Mouse (Mus musculus) liver, embryonic 15.5 days (tissue): ENCODE results near the gene Rag1. TPM values are rescaled to one million over a fixed set of nuclear protein-coding genes. Genes with fewer than 3 reads are reported as not detected.
A peak's percentile ranks its signal among the peaks of the same experiment; 100 is the strongest.

ENCODE experiments used
- ATAC-seq: fragments of 200-750 bp; cut with Nextera tagmentation; 2 replicates; pipeline ENCODE4 v1.8.0; 2017; ENCODE audit warnings: moderate number of reproducible peaks, mild to moderate bottlenecking, moderate library complexity; ENCODE audit not compliant: insufficient read depth
- H3K27ac ChIP-seq: fragments of 300-500 bp; sonication (generic); replicated peaks from 2 replicates; pipeline ENCODE4 v1.5.1; 2015; ENCODE audit warnings: mild to moderate bottlenecking, inconsistent platforms
- H3K27me3 ChIP-seq: fragments of 300-500 bp; sonication (generic); 2 replicates; pipeline ENCODE4 v1.6.1; 2015; ENCODE audit warnings: mild to moderate bottlenecking, inconsistent platforms
- H3K36me3 ChIP-seq: fragments of 300-500 bp; sonication (generic); replicated peaks from 2 replicates; pipeline ENCODE4 v1.6.1; 2015; ENCODE audit warnings: moderate library complexity, mild to moderate bottlenecking, inconsistent platforms
- H3K4me1 ChIP-seq: fragments of 300-500 bp; sonication (generic); replicated peaks from 2 replicates; pipeline ENCODE4 v1.6.1; 2015; ENCODE audit warnings: inconsistent platforms
- H3K4me2 ChIP-seq: fragments of 300-500 bp; sonication (generic); 2 replicates; pipeline ENCODE4 v1.6.1; 2015; ENCODE audit warnings: moderate library complexity, mild to moderate bottlenecking, inconsistent platforms
- H3K4me3 ChIP-seq: fragments of 300-500 bp; sonication (generic); replicated peaks from 2 replicates; pipeline ENCODE4 v1.5.1; 2015; ENCODE audit warnings: mild to moderate bottlenecking, inconsistent platforms
- H3K9ac ChIP-seq: fragments of 300-500 bp; sonication (generic); 2 replicates; pipeline ENCODE4 v1.6.1; 2015; ENCODE audit warnings: moderate library complexity, mild to moderate bottlenecking, inconsistent platforms
- H3K9me3 ChIP-seq: fragments of 300-500 bp; sonication (generic); replicated peaks from 2 replicates; pipeline ENCODE4 v1.6.1; 2016; ENCODE audit warnings: inconsistent platforms
- WGBS: fragments of 180-500 bp; shearing (Covaris S2); methylation state at CpG from one replicate; pipeline ENCODE4 v1.1.7; 2015; ENCODE audit warnings: mixed read lengths; ENCODE audit not compliant: insufficient replicate concordance; 5-methylcytosine and 5-hydroxymethylcytosine counted together
- polyA plus RNA-seq: library from polyadenylated mRNA; unstranded; fragments of >200 nt; fragmentation: Nextera tagmentation; extraction: Ambion mirVana; gene quantifications from 2 replicates; pipeline ENCODE4 v1.2.1, GENCODE M21; 2015

The Rag1 gene
- polyA plus RNA-seq, result 0.28 and 0.44 TPM in 2 replicates

GRCm38 (mm10) chr2:101649114-101649671, at the start of gene Rag1, which contains the start of gene B230118H07Rik:
Rag1 (minus strand) TSS chr2:101649501.
B230118H07Rik (minus strand) TSS chr2:101649532.
- Histone ChIP-seq H3K9me3 (no peaks in the 10 kb centered on the region), H3K9ac (no peak within 1 kb of the TSS), H3K4me3 (no peak within 1 kb of the TSS), H3K27ac (no peak within 1 kb of the TSS), H3K27me3 (no peaks in the 10 kb centered on the region; the same call in 1 of the 2 replicates), H3K4me1 (peaks cover 6% of the 10 kb centered on the region; the same call in 1 of the 2 replicates), H3K36me3 (no peaks in the 10 kb centered on the region), H3K4me2 (no peak within 1 kb of the TSS)
- no peak for ATAC-seq
- WGBS, result 33% methylated on average over 8 of the region's 8 CpGs

- Histone ChIP-seq H3K4me1 (0 out of 2 replicates have a peak, but pooled peaks cover 5% of the 10 kb centered on the region), H3K9me3 (no peaks in the 10 kb centered on the region), H3K27me3 (no peaks in the 10 kb centered on the region), H3K4me2 (no peak overlapping the region), H3K9ac (no peak overlapping the region), H3K36me3 (peaks cover 47% of the 10 kb centered on the region), H3K27ac (no peak overlapping the region), H3K4me3 (no peak overlapping the region)
- WGBS, result 74% methylated on average over 7 of the region's 7 CpGs
- peak; percentile 69 for ATAC-seq
Observed at GRCm38 (mm10) chr2:101695584-101695983, 46.3 kb upstream of the Rag1 start.

- Histone ChIP-seq H3K4me3 (no peak overlapping the region), H3K9me3 (no peaks in the 10 kb centered on the region)
Observed at GRCm38 (mm10) chr2:101693577-101694215, 44.4 kb upstream of the Rag1 start.

GRCm38 (mm10) chr2:101693043-101693442, 43.7 kb upstream of the Rag1 start:
- Histone ChIP-seq H3K9me3 (no peaks in the 10 kb centered on the region), H3K4me2 (no peak overlapping the region), H3K4me3 (no peak overlapping the region), H3K27me3 (no peaks in the 10 kb centered on the region), H3K4me1 (no peaks in the 10 kb centered on the region), H3K27ac (no peak overlapping the region), H3K9ac (no peak overlapping the region), H3K36me3 (peaks cover 62% of the 10 kb centered on the region)
- no peak for ATAC-seq
- 66% methylated on average over 4 of the region's 4 CpGs for WGBS

More at GRCm38 (mm10) chr2:101693577-101694215, 44.4 kb upstream of the Rag1 start:
- no peak for ATAC-seq
- Histone ChIP-seq H3K9ac (no peak overlapping the region), H3K27ac (no peak overlapping the region), H3K4me2 (no peak overlapping the region), H3K27me3 (no peaks in the 10 kb centered on the region), H3K36me3 (peaks cover 62% of the 10 kb centered on the region), H3K4me1 (0 out of 2 replicates have a peak, but pooled peaks cover 2% of the 10 kb centered on the region)
- WGBS, result 60% methylated on average over 5 of the region's 5 CpGs

- Histone ChIP-seq H3K27me3 (no peaks in the 10 kb centered on the region), H3K36me3 (peaks cover 63% of the 10 kb centered on the region), H3K4me2 (no peak overlapping the region), H3K4me1 (no peaks in the 10 kb centered on the region), H3K27ac (no peak overlapping the region), H3K9ac (no peak overlapping the region), H3K9me3 (no peaks in the 10 kb centered on the region), H3K4me3 (no peak overlapping the region)
- ATAC-seq, result no peak
- 78% methylated on average over 9 of the region's 9 CpGs for WGBS
Observed at GRCm38 (mm10) chr2:101690252-101690827, 41.0 kb upstream of the Rag1 start.

GRCm38 (mm10) chr2:101688011-101688410, 38.7 kb upstream of the Rag1 start:
- Histone ChIP-seq H3K4me3 (no peak overlapping the region), H3K9ac (no peak overlapping the region), H3K9me3 (no peaks in the 10 kb centered on the region), H3K27ac (no peak overlapping the region), H3K27me3 (no peaks in the 10 kb centered on the region), H3K4me1 (no peaks in the 10 kb centered on the region), H3K4me2 (no peak overlapping the region), H3K36me3 (peaks cover 62% of the 10 kb centered on the region)
- no peak for ATAC-seq
- 86% methylated on average over 5 of the region's 5 CpGs for WGBS

- WGBS, result 85% methylated on average over 12 of the region's 12 CpGs
- Histone ChIP-seq H3K27me3 (no peaks in the 10 kb centered on the region), H3K36me3 (peaks cover 38% of the 10 kb centered on the region), H3K4me1 (peaks cover 6% of the 10 kb centered on the region), H3K9me3 (no peaks in the 10 kb centered on the region), H3K4me3 (no peak overlapping the region), H3K9ac (no peak overlapping the region), H3K4me2 (no peak overlapping the region), H3K27ac (no peak overlapping the region)
- ATAC-seq, result no peak
Observed at GRCm38 (mm10) chr2:101684421-101684820, 35.1 kb upstream of the Rag1 start.

- H3K9ac ChIP-seq, result peak overlapping the region; percentile 84
- H3K36me3 ChIP-seq, result peaks cover under 1% of the 10 kb centered on the region; the same call in 1 of the 2 replicates
- H3K4me3 ChIP-seq, result peak overlapping the region; percentile 91
- WGBS, result 5% methylated on average over 15 of the region's 15 CpGs
- 0 out of 2 replicates have a peak overlapping the region, but pooled peaks have one; percentile 4 for H3K27ac ChIP-seq
- H3K9me3 ChIP-seq, result no peaks in the 10 kb centered on the region
- no peak for ATAC-seq
- H3K27me3 ChIP-seq, result 0 out of 2 replicates have a peak, but pooled peaks cover 7% of the 10 kb centered on the region
- H3K4me1 ChIP-seq, result peaks cover 13% of the 10 kb centered on the region
- peak overlapping the region; percentile 77 for H3K4me2 ChIP-seq
Observed at GRCm38 (mm10) chr2:101679164-101679784, 30.0 kb upstream of the Rag1 start.

GRCm38 (mm10) chr2:101678236-101679021, 29.1 kb upstream of the Rag1 start, which contains the start of gene Traf6:
Traf6 (plus strand) TSS chr2:101678429.
- H3K27me3 ChIP-seq, result peaks cover 7% of the 10 kb centered on the region; the same call in 1 of the 2 replicates
- peak within 1 kb of the TSS; percentile 77 for H3K4me2 ChIP-seq
- peak within 1 kb of the TSS; percentile 84 for H3K9ac ChIP-seq
- 0 out of 2 replicates have a peak within 1 kb of the TSS, but pooled peaks have one; percentile 16 for H3K27ac ChIP-seq
- H3K4me1 ChIP-seq, result peaks cover 13% of the 10 kb centered on the region
- WGBS, result under 1% methylated on average over 68 of the region's 68 CpGs
- peak; percentile 90 for ATAC-seq
- H3K36me3 ChIP-seq, result no peaks in the 10 kb centered on the region; the same call in 1 of the 2 replicates
- no peaks in the 10 kb centered on the region for H3K9me3 ChIP-seq
- peak within 1 kb of the TSS; percentile 91 for H3K4me3 ChIP-seq

GRCm38 (mm10) chr2:101673547-101673946, 24.2 kb upstream of the Rag1 start:
- Histone ChIP-seq H3K9me3 (no peaks in the 10 kb centered on the region), H3K9ac (no peak overlapping the region), H3K4me1 (peaks cover 3% of the 10 kb centered on the region; the same call in 1 of the 2 replicates), H3K27me3 (peaks cover 7% of the 10 kb centered on the region; the same call in 1 of the 2 replicates), H3K36me3 (no peaks in the 10 kb centered on the region), H3K4me3 (no peak overlapping the region), H3K27ac (no peak overlapping the region), H3K4me2 (no peak overlapping the region)
- ATAC-seq, result no peak
- 44% methylated on average over 3 of the region's 3 CpGs for WGBS
